Mouse (Mus musculus): ENCODE measurements around the gene Crip2.

Gene Crip2

GRCm38 (mm10) chr12:113139908-113140615, at the start of gene Crip2:
Crip2 (plus strand) TSS chr12:113140236.
- in situ Hi-C loops (cut with MboI; ENCODE audit: low sequenced_read_pairs) = no loop called here

DNA sequence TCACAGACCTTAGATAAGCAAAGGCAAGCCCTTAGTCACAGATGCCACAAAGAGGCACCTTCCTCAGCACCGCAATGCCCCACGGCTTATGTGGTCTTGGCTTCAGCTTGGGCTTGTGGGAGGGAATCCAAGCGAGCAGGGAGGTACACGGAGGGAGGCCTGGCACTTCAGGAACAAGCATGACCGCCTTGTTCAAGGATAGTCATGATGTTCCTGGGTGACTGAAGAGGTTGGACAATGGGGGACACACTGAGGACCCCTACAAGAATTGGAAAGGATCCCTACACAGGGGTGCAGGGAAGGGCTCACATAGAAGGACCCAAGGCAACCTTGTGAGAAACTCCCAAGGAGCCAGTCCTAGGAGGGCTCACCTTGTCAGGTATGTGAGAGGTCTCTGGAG, 43.0 kb upstream of the Crip2 start:
- in situ Hi-C loops (cut with MboI; ENCODE audit: low sequenced_read_pairs) = no loop called here

DNA sequence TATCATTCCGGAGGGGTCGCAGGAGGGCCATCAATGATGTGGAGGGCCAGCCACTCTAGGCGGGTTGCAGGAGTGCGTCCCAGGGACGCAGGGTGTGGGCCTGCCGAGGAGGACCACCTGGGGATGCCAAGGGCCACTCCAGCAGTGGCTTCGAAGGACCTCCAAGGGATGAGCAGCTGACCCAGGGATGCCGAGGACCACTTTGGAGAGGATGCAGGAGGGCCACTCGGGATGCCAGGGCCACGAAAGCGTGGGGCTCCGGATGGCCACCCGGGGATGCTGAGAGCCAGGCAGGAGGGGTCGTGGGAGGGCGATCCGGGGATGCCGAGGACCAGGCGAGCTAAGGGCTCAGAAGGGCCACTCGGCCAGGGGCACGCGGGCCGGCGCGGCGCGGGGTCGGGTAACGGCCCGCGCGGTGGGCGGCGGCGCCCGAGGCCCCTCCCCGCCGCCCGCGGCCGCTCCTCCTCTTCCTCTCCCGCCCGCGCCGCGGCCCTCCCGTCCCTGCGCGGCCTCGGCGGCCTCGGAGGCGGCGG, 42.2 kb upstream of the Crip2 start, which contains the start of gene Mta1:
Gene Mta1 (plus strand): TSS at position 530 of the 533 bp plus-strand sequence.
- in situ Hi-C loops (cut with MboI; ENCODE audit: low sequenced_read_pairs) = no loop called here

DNA sequence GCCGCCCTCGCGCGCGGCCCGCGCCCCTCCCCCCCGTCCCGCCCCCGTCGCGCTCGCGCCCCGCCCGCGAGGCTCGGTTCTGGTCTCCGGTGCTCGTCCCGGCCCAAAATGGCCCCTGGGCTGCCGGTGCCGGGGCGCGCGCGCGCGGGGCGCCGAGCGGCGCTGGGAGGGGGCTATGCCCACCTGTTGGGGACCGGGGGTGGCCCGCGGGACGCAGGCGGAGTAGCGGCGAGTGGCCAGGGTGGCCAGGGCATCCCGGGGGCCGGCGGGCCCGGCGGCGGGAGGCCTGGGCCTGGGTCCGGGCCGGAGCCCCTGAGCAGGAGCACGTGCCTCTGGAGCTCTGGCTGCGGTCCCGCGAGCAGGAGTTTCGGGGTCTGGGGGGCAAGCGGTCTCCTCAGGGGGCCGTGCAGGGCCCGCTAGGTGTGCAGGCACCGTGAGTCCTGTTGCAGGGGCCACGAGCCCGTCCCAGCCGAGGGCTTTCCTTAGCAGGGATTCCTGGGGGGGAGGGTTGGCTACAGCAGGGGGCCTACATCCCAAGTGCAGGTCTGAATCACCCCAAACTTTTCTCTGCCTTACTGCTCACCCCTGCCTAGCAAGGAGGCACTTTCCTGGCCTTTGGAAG, 41.4 kb upstream of the Crip2 start:
- in situ Hi-C loops (cut with MboI; ENCODE audit: low sequenced_read_pairs) = no loop called here

- in situ Hi-C loops (cut with MboI; ENCODE audit: low sequenced_read_pairs) = loop anchor here (10.0 kb wide), 1 partner anchor 95 kb away; the partner anchor contains the start of gene Brf1
These were observed 40.4 kb upstream of the Crip2 start for GRCm38 (mm10) chr12:113099470-113100237.

DNA sequence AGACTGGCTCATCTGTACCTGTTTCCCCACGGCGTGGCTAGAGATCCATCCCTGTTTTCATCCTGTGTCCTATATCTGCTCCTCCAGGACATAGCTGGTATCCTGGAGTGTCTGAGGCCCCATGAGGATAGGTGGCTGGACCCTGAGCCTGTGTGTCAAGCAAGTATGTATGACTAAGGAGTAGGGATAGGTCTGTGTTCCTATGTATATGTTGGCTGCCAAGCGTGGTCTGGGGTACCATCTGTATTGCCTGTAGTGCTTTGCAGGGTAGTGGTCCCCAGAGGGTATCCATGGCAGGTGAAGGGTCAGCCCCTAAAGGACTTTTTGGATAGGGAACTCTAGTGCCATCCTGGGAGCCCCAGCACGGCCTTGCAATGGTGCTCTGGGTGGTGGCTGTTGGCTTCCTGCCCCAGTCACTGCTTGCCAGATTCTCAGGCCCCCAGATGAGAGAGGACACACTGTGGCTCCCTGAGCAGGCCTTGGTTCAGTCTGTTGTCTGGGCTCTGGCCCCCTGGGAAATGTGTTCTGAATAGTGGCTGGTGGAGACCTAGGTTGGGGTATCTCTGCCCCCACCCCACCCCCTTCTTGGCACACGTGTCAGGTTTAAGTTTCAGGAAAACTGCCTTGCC, 39.5 kb upstream of the Crip2 start:
- in situ Hi-C loops (cut with MboI; ENCODE audit: low sequenced_read_pairs) = loop anchor here (10.0 kb wide), 1 partner anchor 96 kb away; the partner anchor contains the start of gene Brf1

DNA sequence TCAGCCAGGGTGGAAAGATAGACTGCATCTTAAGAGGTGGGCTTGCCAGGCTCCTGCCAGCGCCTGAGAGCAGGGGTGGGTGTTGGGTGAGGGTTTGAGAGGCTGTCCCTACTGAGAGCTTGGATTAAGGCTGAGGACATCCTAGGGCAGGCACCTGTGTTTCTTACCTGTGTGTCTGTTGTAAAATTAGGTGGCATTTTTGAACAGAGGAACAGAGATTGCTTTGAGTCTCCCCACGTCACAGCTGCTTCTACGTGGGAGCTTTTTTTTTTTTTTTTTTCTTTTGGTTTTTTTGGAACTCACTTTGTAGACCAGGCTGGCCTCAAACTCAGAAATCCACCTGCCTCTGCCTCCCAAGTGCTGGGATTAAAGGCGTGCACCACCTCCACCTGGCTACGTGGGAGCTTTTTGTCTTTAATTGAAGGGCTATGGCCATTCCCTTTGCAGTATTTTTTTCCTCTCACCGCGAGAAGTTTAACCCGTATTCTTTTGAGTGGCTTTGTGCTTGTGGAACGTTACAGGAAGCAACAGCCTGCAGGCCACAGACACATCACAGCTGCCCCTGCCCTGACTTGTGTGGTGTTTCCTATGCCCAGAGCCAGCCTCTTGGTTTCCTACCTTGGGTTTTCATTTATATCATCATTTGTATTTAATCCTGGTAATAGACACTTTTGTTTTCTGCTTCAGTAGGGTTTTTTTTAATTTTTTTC, 38.6 kb upstream of the Crip2 start:
- in situ Hi-C loops (cut with MboI; ENCODE audit: low sequenced_read_pairs) = loop anchor here (10.0 kb wide), 1 partner anchor 97 kb away; the partner anchor contains the start of gene Brf1

GRCm38 (mm10) chr12:113102461-113102860, 37.6 kb upstream of the Crip2 start:
- in situ Hi-C loops (cut with MboI; ENCODE audit: low sequenced_read_pairs) = loop anchor here (10.0 kb wide), 1 partner anchor 98 kb away; the partner anchor contains the start of gene Brf1

DNA sequence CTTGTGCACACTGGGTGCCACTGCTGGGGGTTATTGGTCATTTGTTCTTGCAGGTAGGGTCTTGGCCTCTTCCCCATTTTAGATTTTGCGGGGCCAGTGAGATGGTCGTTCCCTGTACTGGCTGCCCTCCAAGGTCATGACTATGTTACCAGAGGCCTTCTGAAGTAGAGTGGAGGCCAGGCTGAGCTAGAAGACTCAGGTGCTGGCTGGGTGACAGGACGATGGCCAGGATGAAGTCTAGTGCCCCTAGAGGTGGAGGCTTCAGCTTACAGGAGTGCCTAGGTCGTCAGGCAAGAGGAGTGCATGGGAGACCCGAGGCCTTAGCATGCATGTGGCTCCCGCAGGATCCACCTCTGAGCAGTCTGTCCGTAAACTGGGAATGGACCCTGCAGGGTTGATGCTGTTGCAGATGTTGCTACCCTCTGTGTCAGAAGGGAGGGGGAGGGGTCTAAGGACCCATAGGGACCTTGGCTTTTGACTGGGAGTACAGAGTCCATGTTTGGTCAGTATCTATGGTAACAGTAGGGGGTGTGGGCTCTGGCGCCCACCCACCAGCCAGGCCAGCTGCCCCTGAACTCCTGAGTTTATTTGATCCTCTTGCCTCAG, 36.1 kb upstream of the Crip2 start:
- in situ Hi-C loops (cut with MboI; ENCODE audit: low sequenced_read_pairs) = loop anchor here (10.0 kb wide), 1 partner anchor 99 kb away; the partner anchor contains the start of gene Brf1

GRCm38 (mm10) chr12:113106386-113106785, 33.6 kb upstream of the Crip2 start:
- in situ Hi-C loops (cut with MboI; ENCODE audit: low sequenced_read_pairs) = loop anchor here (10.0 kb wide), 1 partner anchor 102 kb away; the partner anchor contains the start of gene Brf1

- in situ Hi-C loops (cut with MboI; ENCODE audit: low sequenced_read_pairs) = loop anchor here (10.0 kb wide), 1 partner anchor 103 kb away; the partner anchor contains the start of gene Brf1
These were observed 32.5 kb upstream of the Crip2 start for GRCm38 (mm10) chr12:113107431-113108124.

GRCm38 (mm10) chr12:113108528-113109283, 31.3 kb upstream of the Crip2 start:
- in situ Hi-C loops (cut with MboI; ENCODE audit: low sequenced_read_pairs) = loop anchor here (10.0 kb wide), 1 partner anchor 104 kb away; the partner anchor contains the start of gene Brf1

GRCm38 (mm10) chr12:113109801-113110200, 30.2 kb upstream of the Crip2 start:
- in situ Hi-C loops (cut with MboI; ENCODE audit: low sequenced_read_pairs) = loop anchor here (10.0 kb wide), 1 partner anchor 105 kb away; the partner anchor contains the start of gene Brf1

GRCm38 (mm10) chr12:113114141-113114540, 25.9 kb upstream of the Crip2 start:
- in situ Hi-C loops (cut with MboI; ENCODE audit: low sequenced_read_pairs) = no loop called here

- in situ Hi-C loops (cut with MboI; ENCODE audit: low sequenced_read_pairs) = no loop called here
These were observed 25.0 kb upstream of the Crip2 start for GRCm38 (mm10) chr12:113114856-113115538.

- in situ Hi-C loops (cut with MboI; ENCODE audit: low sequenced_read_pairs) = no loop called here
These were observed 20.3 kb upstream of the Crip2 start for GRCm38 (mm10) chr12:113119516-113120410.

Measured in CH12F3 (cell line).